Mouse (Mus musculus) forebrain, embryonic 11.5 days (tissue): Measurements from ENCODE around the gene Zfp974. TPM values are rescaled to one million over a fixed set of nuclear protein-coding genes. Genes with fewer than 3 reads are reported as not detected.
"Not testable (repeated sequence)": the region's sequence is repeated elsewhere in the genome, so short reads cannot be mapped to it uniquely, and the experiment has no call there.

Experiments
- ATAC-seq: fragments of 200-750 bp; cut with Nextera tagmentation; replicated peaks from 2 replicates; pipeline ENCODE4 v1.8.0; 2017; ENCODE audit warnings: moderate TSS enrichment; ENCODE audit not compliant: low FRiP score
- DNase-seq: peaks from one replicate; pipeline ENCODE4 v3.0.0-alpha.2; 2017; ENCODE audit warnings: low spot score
- H3K27ac ChIP-seq: fragments of 300-500 bp; sonication (generic); 2 replicates; pipeline ENCODE4 v1.5.1; 2014; ENCODE audit warnings: low read depth, low read length
- H3K27me3 ChIP-seq: fragments of 300-500 bp; sonication (generic); 2 replicates; pipeline ENCODE4 v1.6.1; 2014; ENCODE audit warnings: mild to moderate bottlenecking, low read length, mixed read lengths; ENCODE audit not compliant: control insufficient read depth, insufficient read depth
- H3K36me3 ChIP-seq: fragments of 300-500 bp; sonication (generic); 2 replicates; pipeline ENCODE4 v1.6.1; 2014; ENCODE audit warnings: mild to moderate bottlenecking, low read length, moderate library complexity, mixed read lengths; ENCODE audit not compliant: control insufficient read depth, insufficient read depth
- H3K4me1 ChIP-seq: fragments of 300-500 bp; sonication (generic); replicated peaks from 2 replicates; pipeline ENCODE4 v1.6.1; 2014; ENCODE audit warnings: low read length, mixed read lengths; ENCODE audit not compliant: control insufficient read depth, insufficient read depth
- H3K4me2 ChIP-seq: fragments of 300-500 bp; sonication (generic); 2 replicates; pipeline ENCODE4 v1.6.1; 2014; ENCODE audit warnings: low read depth, mild to moderate bottlenecking, low read length, moderate library complexity, mixed read lengths; ENCODE audit not compliant: severe bottlenecking
- H3K4me3 ChIP-seq: fragments of 300-500 bp; sonication (generic); 2 replicates; pipeline ENCODE4 v1.5.1; 2014; ENCODE audit warnings: low read depth, low read length
- H3K9ac ChIP-seq: fragments of 300-500 bp; sonication (generic); 2 replicates; pipeline ENCODE4 v1.6.1; 2014; ENCODE audit warnings: low read length
- H3K9me3 ChIP-seq: fragments of 300-500 bp; sonication (generic); 2 replicates; pipeline ENCODE4 v1.6.1; 2016; ENCODE audit warnings: low read length, mixed read lengths; ENCODE audit not compliant: control insufficient read depth
- WGBS: fragments of 180-500 bp; shearing (Covaris S2); extraction: QIAGEN DNeasy Blood & Tissue Kit; methylation state at CpG from one replicate; pipeline ENCODE4 v1.1.7; 2014; 5-methylcytosine and 5-hydroxymethylcytosine counted together
- polyA plus RNA-seq: library from polyadenylated mRNA; unstranded; fragments of >200 nt; fragmentation: Nextera tagmentation; extraction: Ambion mirVana; gene quantifications from 2 replicates; pipeline ENCODE4 v1.2.1, GENCODE M21; 2014

Gene Zfp974
- 12.5 and 17.3 TPM in 2 replicates for polyA plus RNA-seq

DNA sequence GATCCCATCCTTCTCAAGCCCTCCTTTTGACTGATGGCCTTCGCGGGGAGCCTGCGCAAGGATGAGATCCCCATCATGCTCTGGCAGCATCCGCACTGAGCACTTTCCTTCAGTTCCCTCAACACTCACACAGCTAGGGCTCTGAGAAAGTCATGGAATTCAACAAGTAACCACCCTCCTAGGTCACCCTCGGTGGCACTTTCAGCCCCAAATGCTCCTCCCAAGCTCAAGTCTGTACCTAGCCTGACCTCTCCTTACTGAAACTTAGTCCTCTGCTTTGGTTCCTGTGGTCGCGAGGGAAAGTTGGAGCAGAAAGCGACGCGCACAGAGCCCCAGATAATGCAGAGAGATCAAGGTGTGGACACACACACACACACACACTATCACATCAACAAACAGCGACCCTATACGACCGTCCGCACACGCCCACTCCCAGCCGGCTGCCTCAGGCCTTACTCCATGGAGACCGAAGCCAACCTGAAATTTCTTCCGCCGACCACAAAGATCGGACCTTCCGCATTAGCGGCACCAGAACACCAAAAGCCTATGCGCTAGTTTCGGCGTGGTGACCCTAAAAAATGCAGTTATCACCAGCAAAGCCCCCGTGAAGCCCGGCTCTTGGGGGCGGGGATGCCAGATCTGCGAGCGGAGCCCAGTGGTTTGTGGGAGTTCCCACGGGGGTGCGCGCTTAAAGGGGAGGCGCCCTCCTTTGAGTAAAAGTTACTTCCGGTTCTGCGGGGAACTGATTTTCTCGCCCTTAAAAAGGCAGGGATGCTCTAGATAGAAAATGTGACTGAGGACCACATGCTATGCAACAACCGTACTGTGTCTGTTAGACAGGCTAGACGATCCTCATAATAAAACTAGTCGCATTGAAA, at the start of gene Zfp974:
Gene Zfp974, minus strand, starts transcription at position 643 of the 878 bp plus-strand sequence.
- H3K4me1 ChIP-seq: peaks cover 3% of the 10 kb centered on the region; the same call in 1 of the 2 replicates
- peak; percentile 83 for DNase-seq
- H3K36me3 ChIP-seq: no peaks in the 10 kb centered on the region
- H3K4me3 ChIP-seq: peak within 1 kb of the TSS; percentile 64
- peak; percentile 80 for ATAC-seq
- WGBS: 4% methylated on average over 40 of the region's 40 CpGs
- H3K9ac ChIP-seq: peak within 1 kb of the TSS; percentile 67
- no peak within 1 kb of the TSS for H3K27ac ChIP-seq
- no peaks in the 10 kb centered on the region for H3K27me3 ChIP-seq
- no peaks in the 10 kb centered on the region for H3K9me3 ChIP-seq
- H3K4me2 ChIP-seq: peak within 1 kb of the TSS; percentile 61

DNA sequence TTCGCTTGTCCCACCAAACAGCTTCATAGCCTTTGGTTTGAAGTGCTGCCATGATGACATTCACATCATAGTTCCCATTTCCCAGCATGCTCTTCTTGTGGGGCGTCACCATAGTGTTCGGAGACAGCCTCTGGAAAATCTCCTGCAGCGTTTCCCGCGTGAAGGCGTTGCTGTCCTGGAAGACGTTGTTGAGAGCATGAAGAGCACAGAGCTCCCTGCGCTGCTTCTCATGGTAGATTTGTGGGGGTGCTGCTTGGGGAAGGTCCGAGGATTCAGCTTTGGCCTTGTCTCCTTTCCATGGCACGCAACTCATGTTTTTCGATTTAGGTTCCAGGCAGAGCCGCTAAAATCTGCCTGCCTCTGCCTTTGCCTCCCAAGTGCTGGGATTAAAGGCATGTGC, 20.2 kb upstream of the Zfp974 start:
- H3K27ac ChIP-seq, H3K4me3 ChIP-seq, H3K9ac ChIP-seq, H3K4me2 ChIP-seq, ATAC-seq, H3K27me3 ChIP-seq, H3K36me3 ChIP-seq, H3K9me3 ChIP-seq, H3K4me1 ChIP-seq, DNase-seq: not testable (repeated sequence)
- 91% methylated on average over 13 of the region's 13 CpGs for WGBS

DNA sequence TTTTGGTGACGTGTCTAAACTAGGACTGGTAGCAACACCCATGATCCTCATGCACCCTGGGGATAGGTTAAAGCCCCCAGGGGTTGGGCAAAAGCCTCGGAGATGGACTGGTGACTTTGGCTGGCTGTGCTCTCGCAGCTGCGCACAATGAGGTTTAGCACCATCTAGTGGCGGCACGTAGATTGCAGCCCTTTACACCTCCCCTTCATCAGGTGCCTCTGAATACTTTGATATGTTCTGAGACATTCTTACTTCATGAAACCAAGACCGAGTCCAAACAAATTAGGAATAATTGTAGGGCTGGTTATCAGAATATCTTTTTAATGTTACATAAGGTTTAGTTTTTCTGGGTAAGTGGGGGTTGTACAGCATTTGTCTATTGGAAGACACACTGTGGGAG, 12.6 kb upstream of the Zfp974 start:
- 44% methylated on average over 5 of the region's 7 CpGs for WGBS
- ATAC-seq, DNase-seq, H3K4me3 ChIP-seq, H3K36me3 ChIP-seq, H3K27ac ChIP-seq, H3K9ac ChIP-seq, H3K27me3 ChIP-seq, H3K4me1 ChIP-seq, H3K9me3 ChIP-seq, H3K4me2 ChIP-seq: not testable (repeated sequence)

DNA sequence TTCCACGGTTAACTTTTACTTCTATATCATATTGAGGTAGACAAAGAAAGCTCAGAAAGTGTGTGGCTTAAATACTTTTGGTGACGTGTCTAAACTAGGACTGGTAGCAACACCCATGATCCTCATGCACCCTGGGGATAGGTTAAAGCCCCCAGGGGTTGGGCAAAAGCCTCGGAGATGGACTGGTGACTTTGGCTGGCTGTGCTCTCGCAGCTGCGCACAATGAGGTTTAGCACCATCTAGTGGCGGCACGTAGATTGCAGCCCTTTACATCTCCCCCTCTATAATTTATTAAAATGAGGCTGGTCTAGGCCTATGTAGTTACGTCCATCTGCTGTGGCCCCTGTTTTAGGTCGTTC, 4.5 kb upstream of the Zfp974 start:
- 14% methylated on average over 1 of the region's 9 CpGs for WGBS
- not testable (repeated sequence) for H3K4me1 ChIP-seq, H3K27me3 ChIP-seq, ATAC-seq, H3K9me3 ChIP-seq, H3K36me3 ChIP-seq, H3K4me3 ChIP-seq, H3K9ac ChIP-seq, DNase-seq, H3K27ac ChIP-seq
- H3K4me2 ChIP-seq: peak overlapping the region; percentile 32; the same call in 1 of the 2 replicates

DNA sequence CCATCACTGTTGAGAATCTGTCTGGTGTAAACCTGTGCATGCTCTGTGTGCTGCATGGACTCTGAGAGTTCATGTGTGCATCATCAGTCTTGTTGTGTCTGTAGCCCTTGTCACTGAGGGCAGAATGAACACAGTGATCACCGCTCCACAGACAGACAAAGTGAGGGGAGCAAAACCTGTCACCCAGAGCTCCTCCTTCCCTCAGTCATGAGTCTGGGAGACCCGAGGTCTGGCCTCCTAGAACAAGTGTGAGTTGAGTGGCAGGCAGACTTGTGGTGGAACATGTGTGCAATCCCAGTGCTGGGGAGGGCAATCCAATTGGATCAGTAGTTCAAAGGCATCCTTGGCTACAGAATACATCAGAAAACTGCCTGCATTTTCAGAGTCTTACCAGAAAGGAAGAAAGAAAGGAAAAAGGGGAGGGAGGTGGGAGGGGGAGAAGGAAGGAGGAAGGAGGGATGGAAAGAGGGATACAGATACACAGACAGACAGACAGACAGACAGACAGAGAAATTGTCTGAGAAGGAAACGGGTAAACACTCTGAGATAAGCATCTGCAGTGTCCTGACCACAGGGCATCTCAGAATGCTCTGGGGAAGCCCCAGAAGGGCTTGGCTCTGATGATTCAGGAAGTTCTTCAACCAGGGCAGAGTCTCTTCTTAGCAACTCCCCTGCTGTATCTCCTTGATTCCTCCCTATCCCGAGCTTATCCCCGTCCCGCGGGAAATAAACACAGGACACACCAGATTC, 4.0 kb upstream of the Zfp974 start:
- H3K4me3 ChIP-seq: no peak overlapping the region
- no peaks in the 10 kb centered on the region for H3K9me3 ChIP-seq
- ATAC-seq (no peak), DNase-seq (no peak)
- H3K4me2 ChIP-seq: peak overlapping the region; percentile 32; the same call in 1 of the 2 replicates
- H3K27ac ChIP-seq: no peak overlapping the region
- 30% methylated on average over 7 of the region's 7 CpGs for WGBS
- no peaks in the 10 kb centered on the region for H3K36me3 ChIP-seq
- H3K27me3 ChIP-seq: no peaks in the 10 kb centered on the region
- H3K4me1 ChIP-seq: peaks cover 3% of the 10 kb centered on the region; the same call in 1 of the 2 replicates
- H3K9ac ChIP-seq: 0 out of 2 replicates have a peak overlapping the region, but pooled peaks have one; percentile 5

DNA sequence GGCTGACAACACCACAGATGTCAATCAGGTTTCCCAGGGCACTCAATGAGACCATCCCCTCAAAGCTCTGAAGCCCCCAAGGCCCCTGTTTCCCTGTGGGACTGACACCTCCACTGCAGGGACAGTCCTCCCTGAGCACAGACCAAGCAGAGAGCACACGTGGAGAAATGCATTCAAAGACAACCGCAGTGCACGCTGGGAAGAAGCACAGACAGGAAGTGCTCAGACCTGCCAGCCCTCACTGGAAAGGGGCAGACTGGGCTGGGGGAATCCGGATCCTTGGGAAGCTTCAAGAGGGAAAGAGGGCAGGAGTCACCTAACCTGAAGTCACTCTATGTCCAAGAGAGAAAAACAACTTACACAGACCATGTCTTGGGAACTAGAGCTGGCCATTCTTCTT, 2.2 kb downstream of the Zfp974 start:
- not testable (repeated sequence) for H3K4me2 ChIP-seq, H3K4me1 ChIP-seq, H3K9ac ChIP-seq, H3K36me3 ChIP-seq, DNase-seq, ATAC-seq, H3K27me3 ChIP-seq, H3K9me3 ChIP-seq, H3K4me3 ChIP-seq, H3K27ac ChIP-seq
- WGBS: 56% methylated on average over 4 of the region's 4 CpGs

DNA sequence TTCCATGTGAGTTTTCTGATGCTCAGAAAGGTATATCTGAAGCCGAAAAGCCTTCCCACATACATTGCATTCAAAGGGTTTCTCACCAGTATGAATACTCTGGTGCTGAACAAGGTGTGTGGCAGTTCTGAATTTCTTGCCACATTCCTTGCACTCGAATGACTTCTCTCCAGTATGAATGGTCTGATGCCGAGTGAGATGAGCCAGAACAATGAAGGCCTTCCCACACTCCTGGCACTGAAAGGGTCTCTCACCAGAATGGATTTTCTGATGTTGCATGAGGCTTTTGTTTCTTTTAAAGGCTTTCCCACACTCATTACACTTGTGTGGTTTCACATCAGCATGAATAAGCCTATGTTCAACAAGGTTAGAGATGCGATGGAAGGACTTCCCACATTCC, 18.3 kb downstream of the Zfp974 start:
- H3K4me1 ChIP-seq: not testable (repeated sequence)

DNA sequence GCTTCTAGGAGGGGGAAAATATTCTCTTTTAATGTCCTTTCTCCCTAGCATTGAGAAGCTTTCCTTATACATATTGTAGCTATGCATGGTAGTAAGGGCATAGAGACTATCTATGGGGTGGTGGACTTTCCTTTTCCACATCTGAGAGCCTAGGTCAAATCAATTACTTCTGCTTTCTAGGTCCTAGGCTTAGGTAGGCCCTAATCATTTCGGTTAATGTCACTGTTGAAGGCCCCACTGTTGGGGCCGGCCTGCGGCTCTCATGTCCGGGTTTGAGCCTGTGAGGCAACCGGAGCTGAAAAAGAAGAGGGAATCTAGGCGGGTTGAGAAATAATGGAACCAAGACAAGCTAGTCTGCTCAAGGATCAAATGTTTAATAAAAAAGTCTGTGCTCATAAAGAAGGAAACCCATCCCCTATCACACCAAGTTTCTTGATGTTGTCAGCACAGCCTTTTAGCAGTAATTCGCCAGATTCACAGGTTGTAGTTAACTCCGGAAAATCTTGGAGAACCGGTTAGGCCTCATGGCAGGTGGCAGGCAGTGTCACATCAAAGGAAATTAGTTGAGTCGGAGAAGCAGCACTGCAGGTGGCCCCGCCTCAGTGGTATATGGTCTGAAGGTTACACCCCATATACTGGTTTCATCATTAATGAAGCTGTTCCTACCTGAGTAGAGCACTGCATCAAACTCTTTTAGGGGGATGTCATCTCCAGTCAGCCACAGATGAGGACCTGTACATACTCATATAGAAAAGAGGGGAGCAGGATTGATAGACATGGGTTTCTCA, 24.0 kb downstream of the Zfp974 start:
- no peak overlapping the region for H3K9ac ChIP-seq
- H3K27me3 ChIP-seq: no peaks in the 10 kb centered on the region
- H3K27ac ChIP-seq: no peak overlapping the region
- 80% methylated on average over 11 of the region's 11 CpGs for WGBS
- no peak for DNase-seq
- no peaks in the 10 kb centered on the region for H3K4me1 ChIP-seq
- no peaks in the 10 kb centered on the region for H3K36me3 ChIP-seq
- no peak overlapping the region for H3K4me3 ChIP-seq
- no peak overlapping the region for H3K4me2 ChIP-seq
- no peak for ATAC-seq
- H3K9me3 ChIP-seq: no peaks in the 10 kb centered on the region

More for the DNA sequence above, 18.3 kb downstream of the Zfp974 start:
- ATAC-seq, H3K4me3 ChIP-seq, H3K4me2 ChIP-seq, H3K27me3 ChIP-seq, H3K36me3 ChIP-seq, H3K27ac ChIP-seq, DNase-seq, H3K9ac ChIP-seq, H3K9me3 ChIP-seq: not testable (repeated sequence)
- WGBS: 63% methylated on average over 3 of the region's 4 CpGs
